Mouse (Mus musculus): ENCODE measurements around the gene Olfr641. TPM values are rescaled to one million over a fixed set of nuclear protein-coding genes. Genes with fewer than 3 reads are reported as not detected.

Olfr641 gene
- not detected for polyA plus RNA-seq (2017; shearing (Covaris generic))

DNA sequence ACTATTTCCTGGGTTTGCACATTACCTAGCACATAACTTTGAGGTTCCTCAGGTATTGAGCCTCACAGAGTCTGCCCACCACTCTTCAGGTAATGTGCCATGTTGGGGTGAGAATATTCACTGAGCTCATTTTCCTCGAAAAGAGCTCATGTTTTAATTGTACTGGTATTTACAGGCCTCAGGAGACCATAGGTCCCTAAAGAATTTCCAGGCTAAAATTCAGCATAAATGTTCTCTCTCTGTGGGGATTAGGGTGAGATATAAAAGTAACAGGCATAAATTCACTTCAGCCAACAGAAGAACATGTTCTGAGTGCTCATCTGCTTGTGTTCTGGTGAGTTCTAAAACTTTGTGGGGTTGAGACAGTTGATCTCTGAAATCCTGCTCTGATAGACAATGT is at the start of gene Olfr641:
Olfr641 (plus strand) TSS at position 301 of the 400 bp plus-strand sequence.

DNA sequence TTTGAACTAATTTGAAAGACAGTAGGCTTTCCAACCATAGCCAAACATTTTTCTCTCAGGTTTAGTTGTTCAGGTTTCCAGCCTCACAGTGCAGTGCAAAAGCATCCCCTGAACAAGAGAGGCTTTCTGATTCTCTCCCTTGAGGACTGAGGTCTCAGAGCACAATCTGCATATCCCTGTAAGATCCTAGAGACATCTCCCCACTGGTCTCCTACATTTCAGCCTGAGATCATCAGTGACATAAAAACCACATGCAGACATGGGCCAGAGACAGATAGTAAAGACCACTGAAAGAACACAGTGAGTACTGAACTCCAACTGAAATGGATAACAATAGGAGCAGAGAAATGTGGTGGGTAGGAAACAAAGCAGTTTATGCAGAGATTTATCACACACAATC is 36.8 kb upstream of the Olfr641 start, which contains the start of gene Olfr638:
Olfr638 (plus strand) TSS at position 301 of the 400 bp plus-strand sequence.

DNA sequence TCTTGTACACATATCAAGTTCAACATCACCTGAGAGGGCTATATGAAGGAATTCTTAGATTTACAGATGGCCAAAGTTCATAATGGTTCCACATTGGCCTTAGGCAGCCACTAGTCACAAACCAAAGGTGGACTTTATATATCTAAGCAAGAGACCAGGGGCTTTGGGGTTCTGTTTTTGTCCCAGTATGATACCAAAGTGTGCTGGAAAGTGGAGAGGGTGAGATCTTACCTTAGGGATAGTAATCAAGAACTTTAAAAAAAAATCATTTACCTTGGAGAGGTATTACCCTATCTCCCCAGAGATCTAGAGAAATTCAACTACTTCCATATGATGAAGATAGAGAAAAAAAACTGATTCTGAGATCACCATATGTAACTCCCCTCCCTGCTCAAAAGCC is 18.0 kb upstream of the Olfr641 start, which contains the start of gene Olfr639:
Olfr639 (minus strand) TSS at position 101 of the 400 bp plus-strand sequence.

DNA sequence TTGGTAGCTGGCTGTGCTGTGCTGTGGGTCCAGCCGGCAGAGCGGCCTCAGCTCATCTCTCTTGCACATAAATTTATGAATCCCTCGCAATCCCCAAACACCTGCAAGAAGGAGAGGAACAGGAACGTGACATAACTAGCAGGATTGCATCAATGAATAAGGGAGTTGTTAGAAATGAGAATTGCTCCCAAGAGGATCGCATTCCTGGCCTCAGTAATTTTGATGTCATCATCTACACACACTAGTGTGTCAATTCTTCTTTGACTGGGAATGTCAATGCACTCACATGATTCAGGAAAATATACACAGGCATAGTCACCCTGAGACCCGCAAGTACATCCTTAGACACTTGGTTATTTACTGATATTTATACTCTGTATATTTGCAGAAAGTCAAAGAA is 9.8 kb upstream of the Olfr641 start, which contains the start of gene Olfr640:
Olfr640 (minus strand) TSS at position 101 of the 400 bp plus-strand sequence.

DNA sequence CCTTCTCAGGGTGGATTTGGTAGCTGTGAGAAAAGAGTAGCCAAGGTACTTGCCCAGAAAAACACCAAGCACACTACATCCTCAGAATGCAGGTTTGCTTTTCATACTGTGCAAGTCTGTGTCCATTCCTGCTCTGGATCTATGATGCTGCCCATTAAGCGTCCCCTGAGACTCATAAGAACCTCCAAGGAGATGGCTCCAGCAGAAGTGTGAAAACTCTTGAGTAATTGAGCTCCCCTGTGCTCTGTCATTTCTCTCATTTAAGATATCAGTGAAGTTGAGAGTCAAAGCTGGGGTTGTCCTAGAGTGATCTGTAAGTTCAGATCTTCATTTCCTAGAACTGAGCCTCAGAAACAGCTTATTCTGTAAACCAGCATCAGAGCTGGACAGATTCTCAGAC is 17.3 kb downstream of the Olfr641 start, which contains the start of gene Olfr642:
Olfr642 (minus strand) TSS at position 101 of the 400 bp plus-strand sequence.

DNA sequence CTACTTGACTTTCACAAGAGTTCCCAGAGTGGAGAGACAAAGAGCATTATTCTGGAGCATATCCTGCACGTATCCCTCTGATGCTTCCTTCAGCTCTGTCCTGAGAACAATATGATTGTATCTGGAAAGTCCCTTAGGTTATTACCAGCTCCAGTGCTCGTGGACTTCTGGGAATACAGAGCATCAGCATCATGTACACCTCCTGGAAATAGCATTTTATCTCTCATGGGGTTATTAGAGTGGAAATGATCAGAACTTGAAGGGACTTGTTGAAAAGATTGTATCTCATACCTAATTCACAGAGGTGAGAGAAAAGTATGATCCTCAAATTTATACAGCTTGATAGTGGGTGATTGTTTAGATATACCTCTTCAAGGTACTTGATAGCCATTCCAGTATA is 26.1 kb downstream of the Olfr641 start, which contains the start of gene 4930516K23Rik:
4930516K23Rik (minus strand) TSS at position 101 of the 400 bp plus-strand sequence.

DNA sequence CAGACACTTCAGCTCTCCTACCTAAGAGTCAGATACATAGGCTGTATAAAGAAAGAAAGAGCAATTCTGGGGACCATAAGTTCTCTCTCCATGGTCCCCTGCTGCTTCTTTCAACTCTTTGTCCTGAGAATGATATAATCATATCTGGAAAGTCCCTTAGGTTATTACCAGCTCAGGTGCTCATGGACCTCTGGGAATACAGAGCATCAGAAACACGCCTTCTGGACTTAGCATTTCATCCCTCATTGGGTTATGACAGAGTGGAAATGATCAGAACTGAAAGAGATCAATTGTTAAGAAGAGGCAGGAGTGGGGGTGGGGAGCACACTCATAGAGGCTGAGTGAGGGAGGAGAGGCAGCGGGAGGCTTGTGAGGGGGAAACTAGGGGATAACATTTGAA is 36.5 kb downstream of the Olfr641 start, which contains the start of gene Olfr644:
Olfr644 (minus strand) TSS at position 101 of the 400 bp plus-strand sequence.

DNA sequence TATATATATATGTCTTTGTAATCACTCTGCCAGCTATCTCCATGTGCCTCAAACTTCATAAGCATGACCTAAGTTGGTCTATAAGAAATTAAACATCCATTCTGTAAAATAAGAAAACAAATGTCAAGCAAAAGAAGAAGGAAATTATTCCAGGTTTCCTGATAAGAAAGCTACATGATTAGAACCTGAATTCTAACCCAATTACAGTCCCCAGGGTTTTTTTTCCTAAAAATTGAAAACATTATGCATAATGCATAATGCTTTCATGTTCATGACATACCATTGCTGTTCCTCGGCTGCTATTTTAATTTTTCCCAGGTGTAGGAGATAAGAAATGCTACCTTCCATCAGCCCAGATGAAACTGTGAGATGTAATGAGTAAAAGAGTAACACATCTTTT is 50.1 kb downstream of the Olfr641 start, which contains the start of gene Olfr645:
Olfr645 (minus strand) TSS at position 101 of the 400 bp plus-strand sequence.

Other genes with a start within 250 kb of the Olfr641 start
- not detected for gene Olfr67, start 243.6 kb upstream of the Olfr641 start, polyA plus RNA-seq (2017; shearing (Covaris generic))
- gene Hbb-bt, start 221.4 kb upstream of the Olfr641 start, polyA plus RNA-seq (2017; shearing (Covaris generic)), result 10 to 100 TPM; 63.1 to 67.8 TPM
- 100 to 1,000 TPM; 302 to 371 TPM for gene Hbb-bs, start 207.3 kb upstream of the Olfr641 start, polyA plus RNA-seq (2017; shearing (Covaris generic))
- gene Hbb-bh2, start 194.9 kb upstream of the Olfr641 start, polyA plus RNA-seq (2017; shearing (Covaris generic)), result not detected
- gene Hbb-bh1, start 192.3 kb upstream of the Olfr641 start, polyA plus RNA-seq (2017; shearing (Covaris generic)), result not detected
- not detected for gene Hbb-y, start 182.2 kb upstream of the Olfr641 start, polyA plus RNA-seq (2017; shearing (Covaris generic))
- not detected for gene Olfr66, start 149.2 kb upstream of the Olfr641 start, polyA plus RNA-seq (2017; shearing (Covaris generic))
- not detected for gene Olfr64, start 141.0 kb upstream of the Olfr641 start, polyA plus RNA-seq (2017; shearing (Covaris generic))
- gene Olfr65, start 132.0 kb upstream of the Olfr641 start, polyA plus RNA-seq (2017; shearing (Covaris generic)), result not detected
- gene Olfr631, start 106.6 kb upstream of the Olfr641 start, polyA plus RNA-seq (2017; shearing (Covaris generic)), result not detected
- gene Olfr632, start 101.1 kb upstream of the Olfr641 start, polyA plus RNA-seq (2017; shearing (Covaris generic)), result not detected
- not detected for gene Olfr633, start 91.0 kb upstream of the Olfr641 start, polyA plus RNA-seq (2017; shearing (Covaris generic))
- gene Olfr635, start 64.3 kb upstream of the Olfr641 start, polyA plus RNA-seq (2017; shearing (Covaris generic)), result under 1 TPM in 1 of 2 experiments, not detected in 1; 0.04 TPM
- gene Olfr638, start 36.7 kb upstream of the Olfr641 start, polyA plus RNA-seq (2017; shearing (Covaris generic)), result not detected
- under 1 TPM; 0.04 TPM for gene Olfr639, start 18.1 kb upstream of the Olfr641 start, polyA plus RNA-seq (2017; shearing (Covaris generic))
- not detected for gene Olfr640, start 9.9 kb upstream of the Olfr641 start, polyA plus RNA-seq (2017; shearing (Covaris generic))
- gene Olfr642, start 17.2 kb downstream of the Olfr641 start, polyA plus RNA-seq (2017; shearing (Covaris generic)), result under 1 TPM in 1 of 2 experiments, not detected in 1; 0.05 TPM
- under 1 TPM in 1 of 2 experiments, not detected in 1; 0.18 TPM for gene 4930516K23Rik, start 26.0 kb downstream of the Olfr641 start, polyA plus RNA-seq (2017; shearing (Covaris generic))
- gene Olfr644, start 36.4 kb downstream of the Olfr641 start, polyA plus RNA-seq (2017; shearing (Covaris generic)), result not detected
- gene Olfr645, start 50.0 kb downstream of the Olfr641 start, polyA plus RNA-seq (2017; shearing (Covaris generic)), result not detected
- gene Olfr646, start 69.4 kb downstream of the Olfr641 start, polyA plus RNA-seq (2017; shearing (Covaris generic)), result not detected
- gene Ubqln5, start 94.4 kb downstream of the Olfr641 start, polyA plus RNA-seq (2017; shearing (Covaris generic)), result not detected
- gene Olfr643, start 102.0 kb downstream of the Olfr641 start, polyA plus RNA-seq (2017; shearing (Covaris generic)), result not detected
- gene Ubqln3, start 107.8 kb downstream of the Olfr641 start, polyA plus RNA-seq (2017; shearing (Covaris generic)), result not detected
- under 1 TPM in 1 of 2 experiments, not detected in 1; 0.57 TPM for gene Ubqlnl, start 115.1 kb downstream of the Olfr641 start, polyA plus RNA-seq (2017; shearing (Covaris generic))
- gene Olfm5, start 129.4 kb downstream of the Olfr641 start, polyA plus RNA-seq (2017; shearing (Covaris generic)), result not detected
- under 1 TPM in 1 of 2 experiments, not detected in 1; 0.10 TPM for gene Olfr648, start 147.9 kb downstream of the Olfr641 start, polyA plus RNA-seq (2017; shearing (Covaris generic))
- not detected for gene Olfr649, start 160.5 kb downstream of the Olfr641 start, polyA plus RNA-seq (2017; shearing (Covaris generic))
- gene Trim6, start 183.3 kb downstream of the Olfr641 start, polyA plus RNA-seq (2017; shearing (Covaris generic)), result 1 to 10 TPM; 1.9 to 2.3 TPM
- 10 to 100 TPM; 37.5 to 46.9 TPM for gene Trim34a, start 209.0 kb downstream of the Olfr641 start, polyA plus RNA-seq (2017; shearing (Covaris generic))